Mouse (Mus musculus) activated CD4-positive, CD25-positive, alpha-beta regulatory T cell, adult 4 months (primary cell): ENCODE measurements around the gene Arl11. TPM values are rescaled to one million over a fixed set of nuclear protein-coding genes. Genes with fewer than 3 reads are reported as not detected.
"Not testable (repeated sequence)": the region's sequence is repeated elsewhere in the genome, so short reads cannot be mapped to it uniquely, and the experiment has no call there.

Experiments used
- ATAC-seq: one replicate; pipeline ENCODE4 v1.8.0; 2017
- polyA plus RNA-seq, 2 experiments: library from polyadenylated mRNA; unstranded; fragments of 100-300 nt; shearing (Covaris generic); gene quantifications; one replicate each; pipeline ENCODE4 v1.2.1; 2017

The Arl11 gene
- under 1 TPM; 0.60 to 0.65 TPM for polyA plus RNA-seq

DNA sequence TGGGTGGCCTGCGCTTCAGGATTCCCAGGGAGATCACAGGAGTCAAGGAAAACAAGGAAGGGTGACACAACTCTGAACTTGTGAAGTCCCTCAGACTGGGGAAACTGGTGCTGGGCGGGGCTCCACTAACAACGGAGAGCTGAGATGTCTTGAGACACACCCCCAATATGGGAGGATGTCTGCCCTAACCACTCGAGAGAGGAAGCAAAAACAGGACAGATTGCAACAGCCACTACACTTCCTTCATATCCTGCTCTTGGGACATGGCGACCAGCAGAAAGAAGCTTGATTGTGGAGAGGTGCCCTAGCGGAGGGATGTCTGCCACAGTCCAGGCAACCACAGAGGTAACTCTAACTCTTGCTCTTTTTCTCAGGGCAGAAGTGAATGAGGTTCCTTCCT is at the start of gene Arl11:
Arl11 (plus strand) TSS at position 161 of the 400 bp plus-strand sequence.
- ATAC-seq = peak; percentile 61

DNA sequence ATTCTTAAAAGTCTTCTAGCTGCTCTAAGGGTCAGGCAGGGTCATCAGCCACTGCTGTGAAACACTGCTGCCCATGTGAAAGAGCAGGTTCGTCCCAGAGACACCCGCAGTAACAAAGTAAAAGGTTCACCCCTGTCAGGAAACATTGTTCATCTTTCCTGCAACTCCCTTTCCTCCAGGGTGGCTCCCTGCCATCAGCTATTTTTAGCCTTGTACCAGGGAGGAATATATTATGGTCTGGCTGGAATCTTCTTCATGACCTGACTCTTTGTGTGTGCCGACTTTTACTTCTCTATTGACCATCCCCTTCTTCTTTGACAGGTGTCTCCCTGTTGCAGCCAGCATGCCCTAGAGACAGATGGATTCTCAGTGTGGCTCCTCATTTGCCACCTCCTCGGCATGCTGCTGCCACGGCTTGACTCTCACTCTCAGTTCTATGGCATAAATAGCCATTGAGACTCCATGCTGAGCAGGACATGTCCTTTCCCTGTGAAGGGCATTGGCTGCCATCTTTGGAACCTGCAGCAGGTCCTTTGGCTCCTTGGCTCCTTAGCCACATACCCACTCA is 41.6 kb upstream of the Arl11 start:
- ATAC-seq = no peak

DNA sequence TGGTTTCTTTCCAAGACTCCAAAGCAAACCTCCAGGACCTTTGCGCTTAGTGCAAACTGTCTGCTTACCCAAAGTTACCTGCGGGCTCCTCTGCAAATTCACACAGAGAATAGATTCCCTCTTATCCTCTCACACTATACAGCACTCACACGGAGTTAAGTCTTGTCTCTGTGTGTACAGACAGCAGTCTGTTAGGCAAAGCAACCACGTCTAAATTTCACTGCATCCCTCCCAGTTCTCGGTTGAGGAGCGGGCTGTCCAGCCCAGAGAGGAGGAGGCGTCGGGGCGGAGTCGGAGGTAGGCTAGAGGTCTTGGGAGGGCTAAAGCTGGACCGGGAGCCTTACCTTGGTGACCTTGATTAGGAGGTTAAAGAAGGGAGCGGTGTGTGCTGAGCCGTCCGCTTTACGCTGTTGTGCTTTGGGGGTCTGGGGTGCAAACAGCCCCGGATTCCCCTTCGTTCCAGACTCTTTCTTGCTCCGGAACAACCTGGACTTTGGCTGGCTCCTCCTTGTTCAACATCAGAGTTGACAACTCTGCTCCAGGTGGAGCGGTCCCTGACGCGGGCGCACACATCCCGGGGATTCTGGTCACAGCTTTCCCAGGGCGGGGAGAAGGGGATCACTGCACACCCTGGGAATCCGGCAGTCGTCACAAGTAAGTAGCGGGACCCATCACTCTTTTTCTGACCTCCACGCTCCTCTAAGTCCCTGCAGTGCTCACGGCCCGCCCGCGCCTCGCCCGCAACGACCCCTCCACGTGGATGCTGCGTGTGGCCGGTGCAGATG is 34.9 kb upstream of the Arl11 start:
- ATAC-seq = no peak

DNA sequence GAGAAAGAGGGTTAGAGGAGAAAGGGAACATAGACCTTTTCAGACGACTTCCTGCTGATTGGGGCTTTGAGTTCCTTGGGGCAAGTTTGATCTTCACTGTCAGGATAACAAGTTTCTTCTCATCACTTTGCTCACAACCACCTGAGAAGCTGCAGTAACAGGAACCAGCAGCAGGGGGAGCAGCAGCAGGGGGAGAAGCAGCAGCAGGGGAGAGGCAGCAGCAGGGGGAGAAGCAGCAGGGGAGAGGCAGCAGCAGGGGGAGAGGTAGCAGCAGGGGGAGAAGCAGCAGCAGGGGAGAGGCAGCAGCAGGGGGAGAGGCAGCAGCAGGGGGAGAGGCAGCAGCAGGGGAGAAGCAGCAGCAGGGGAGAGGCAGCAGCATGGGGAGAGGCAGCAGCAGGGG is 32.3 kb upstream of the Arl11 start:
- ATAC-seq = no peak

DNA sequence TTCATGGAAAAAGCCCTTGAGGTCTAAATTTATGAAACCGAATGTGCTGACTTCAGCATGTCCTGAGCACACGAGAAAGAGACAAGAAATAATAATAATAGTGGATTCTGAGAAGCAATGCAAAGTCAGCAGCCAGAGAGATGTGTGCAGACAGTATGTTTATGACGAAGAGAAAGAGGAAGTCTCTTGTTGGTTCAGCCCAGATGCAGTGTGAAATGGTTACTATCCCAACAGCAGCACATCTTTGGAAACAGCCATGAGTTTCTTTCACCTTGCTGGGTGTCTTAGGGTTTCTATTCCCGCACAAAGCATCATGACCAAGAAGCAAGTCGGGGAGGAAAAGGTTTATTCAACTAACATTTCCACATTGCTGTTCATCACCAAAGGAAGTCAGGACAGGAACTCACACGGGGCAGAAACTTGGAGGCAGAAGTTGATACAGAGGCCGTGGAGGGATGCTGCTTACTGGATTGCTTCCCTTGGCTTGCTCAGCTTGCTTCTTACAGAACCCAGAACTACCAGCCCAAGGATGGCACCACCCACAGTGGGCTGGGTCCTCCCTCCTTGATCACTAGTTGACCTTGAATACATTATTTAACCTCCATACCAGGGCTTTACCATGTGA is 30.8 kb upstream of the Arl11 start:
- ATAC-seq = no peak

DNA sequence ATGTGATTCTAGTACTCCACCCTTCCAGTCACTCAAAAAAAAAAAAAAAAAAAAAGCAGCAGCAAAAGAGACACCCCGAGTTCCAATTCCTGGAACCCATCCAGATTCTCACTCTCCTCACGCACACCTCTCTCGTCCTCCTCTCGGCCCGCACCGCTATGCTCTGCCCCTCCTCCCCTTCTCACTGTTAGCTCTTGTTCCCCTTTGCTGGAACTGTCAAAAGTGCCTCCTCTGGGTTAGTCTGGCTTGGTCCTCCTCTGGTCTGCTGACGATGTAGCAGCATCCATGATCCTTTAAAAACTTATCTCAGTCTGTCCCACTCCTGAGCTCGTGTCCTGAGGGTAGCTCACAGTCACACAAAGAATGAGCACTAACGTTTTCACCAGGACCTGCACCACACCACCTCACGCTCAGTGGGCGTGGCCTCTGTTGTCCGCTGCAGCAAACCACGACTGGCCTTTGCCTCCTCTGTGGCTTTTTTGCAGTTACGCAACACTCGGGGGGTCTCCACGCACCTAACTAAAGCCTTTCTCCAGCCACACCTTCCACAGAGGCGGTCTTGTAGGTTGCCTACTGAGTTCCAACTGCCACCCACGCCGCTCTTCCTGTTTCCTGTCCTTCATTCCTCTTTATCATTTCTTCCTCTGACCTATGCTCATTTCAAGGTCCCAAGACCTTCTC is 20.8 kb upstream of the Arl11 start:
- no peak for ATAC-seq

DNA sequence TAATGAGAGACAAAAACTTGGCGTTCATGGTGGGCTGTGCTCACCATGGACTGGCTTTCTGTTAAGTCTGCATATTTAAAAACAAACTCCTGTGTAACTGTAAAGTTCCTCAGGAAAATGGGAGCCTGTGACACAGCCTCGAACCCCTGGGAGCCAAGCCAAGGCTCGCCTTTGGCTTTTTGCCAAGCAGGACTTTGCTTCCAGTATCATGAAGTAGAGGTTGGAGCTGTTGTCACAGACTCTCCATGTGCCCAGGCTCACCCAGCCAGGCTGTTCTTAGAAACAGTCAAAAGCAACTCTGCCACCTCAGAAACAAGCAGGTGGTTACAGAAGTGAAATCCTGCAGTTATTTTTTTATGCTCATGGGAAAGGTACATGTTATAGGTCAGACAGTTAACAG is 18.9 kb upstream of the Arl11 start:
- no peak for ATAC-seq

DNA sequence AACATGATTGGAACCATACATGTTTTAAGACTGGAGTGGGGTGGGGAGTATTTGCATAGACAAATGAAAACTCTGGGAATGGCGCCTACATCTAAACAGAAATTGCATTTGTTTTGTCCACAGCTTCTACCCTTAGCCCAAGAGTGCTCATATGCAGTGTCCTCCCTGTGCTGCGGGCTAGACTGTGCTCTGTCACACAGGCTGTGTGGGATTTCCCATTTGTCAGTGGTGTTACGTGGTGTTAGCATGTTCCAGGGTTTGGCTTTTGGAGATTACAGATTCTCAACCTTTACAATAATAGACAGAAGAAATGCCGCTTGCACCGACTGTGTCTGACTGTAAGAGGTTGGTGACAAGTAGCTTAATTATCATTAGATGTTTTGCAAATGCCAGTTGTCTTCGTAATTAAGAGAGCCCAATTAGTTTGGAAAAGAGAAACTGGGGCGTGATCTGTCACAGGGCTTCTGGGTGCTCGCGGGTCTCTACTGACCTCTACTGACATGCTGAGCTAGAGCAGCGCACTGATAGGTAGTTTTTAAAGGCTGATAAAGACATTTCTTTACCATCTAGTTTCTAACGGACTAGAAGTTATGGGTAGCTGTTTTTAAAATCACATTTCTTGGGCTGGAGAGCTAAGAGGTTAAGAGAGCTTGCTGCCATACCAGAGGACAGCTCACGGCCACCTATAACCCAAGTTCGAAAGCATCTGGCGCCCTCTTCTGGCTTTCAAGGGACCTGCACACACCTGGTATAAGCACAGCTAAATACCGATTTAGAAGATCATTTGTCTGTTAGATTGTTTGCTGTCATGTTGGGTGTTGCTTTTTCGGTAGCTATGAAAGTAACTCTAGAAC is 15.4 kb upstream of the Arl11 start:
- ATAC-seq = peak; percentile 61

DNA sequence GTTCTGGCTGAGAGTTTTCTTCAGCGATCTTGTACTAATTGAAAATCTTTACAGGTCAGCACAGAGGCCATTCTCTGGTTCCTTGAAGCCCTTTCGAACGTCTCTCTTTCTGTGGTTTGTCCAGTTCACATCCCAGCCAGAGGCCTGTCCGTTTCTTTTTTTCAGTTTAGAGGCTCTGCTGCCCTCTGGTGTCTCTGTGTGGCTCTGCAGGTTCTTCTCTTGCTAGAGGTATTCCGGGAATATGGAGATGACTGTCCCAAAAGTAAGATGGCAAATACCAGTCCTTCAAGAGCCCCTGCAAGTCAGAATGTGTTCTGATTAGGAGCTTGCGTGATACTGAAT is 14.8 kb upstream of the Arl11 start:
- ATAC-seq = no peak

DNA sequence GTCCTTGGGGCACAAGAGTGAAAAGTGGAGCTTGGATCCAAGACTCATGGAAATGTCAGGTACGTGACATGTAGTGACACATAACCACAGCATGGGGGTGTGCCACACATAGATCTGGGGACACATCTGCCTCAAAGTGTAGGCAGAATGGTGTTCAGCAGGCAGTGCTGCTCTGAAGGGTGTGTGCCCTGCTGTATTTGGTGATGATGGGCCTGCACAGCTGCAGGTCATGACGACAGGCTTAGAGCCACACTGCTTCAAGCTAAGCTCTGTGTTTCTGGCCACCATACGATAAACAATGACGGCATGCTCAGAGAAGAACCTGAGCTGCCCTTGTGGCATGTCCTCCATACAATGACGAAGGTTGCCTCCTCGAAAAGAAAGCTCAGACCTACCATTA is 9.7 kb upstream of the Arl11 start:
- no peak for ATAC-seq

DNA sequence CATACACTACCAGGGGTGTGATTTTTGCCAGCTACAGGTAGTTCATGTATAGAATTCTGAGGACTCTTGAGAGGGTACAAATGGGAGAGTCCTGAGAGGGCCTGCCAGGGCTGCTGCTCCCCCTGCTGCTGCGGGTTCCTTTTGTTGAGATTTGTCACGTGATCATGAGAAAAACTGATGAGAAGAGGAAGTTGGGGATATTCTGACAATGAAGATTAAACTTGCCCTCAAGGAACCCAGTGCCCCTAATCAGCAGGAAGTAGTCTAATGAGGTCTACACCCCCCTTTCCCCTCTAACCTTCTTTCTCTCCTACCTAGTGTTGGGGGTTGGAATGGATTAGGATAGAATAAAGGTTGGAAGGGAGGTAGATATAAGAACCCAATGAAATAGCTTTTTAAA is 8.2 kb upstream of the Arl11 start:
- ATAC-seq = no peak

DNA sequence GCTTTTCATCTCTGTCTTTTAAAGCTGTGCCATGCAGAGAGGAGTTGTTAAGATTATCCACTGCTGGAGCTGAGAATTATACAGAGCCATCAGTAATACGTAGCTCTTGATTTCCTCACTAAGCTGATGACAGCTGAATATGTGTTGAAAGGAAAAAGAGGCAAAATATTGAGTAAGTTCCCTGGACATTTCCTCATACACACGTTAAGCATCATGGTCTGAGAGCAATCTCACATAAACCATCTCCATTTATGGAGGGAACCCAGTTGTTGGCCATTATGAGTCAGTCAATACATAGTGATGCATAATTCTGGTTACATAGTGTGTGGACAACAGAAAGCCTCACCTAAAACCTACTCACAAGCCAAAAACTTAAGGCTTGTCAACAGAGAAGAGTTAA is 7.1 kb upstream of the Arl11 start:
- no peak for ATAC-seq

DNA sequence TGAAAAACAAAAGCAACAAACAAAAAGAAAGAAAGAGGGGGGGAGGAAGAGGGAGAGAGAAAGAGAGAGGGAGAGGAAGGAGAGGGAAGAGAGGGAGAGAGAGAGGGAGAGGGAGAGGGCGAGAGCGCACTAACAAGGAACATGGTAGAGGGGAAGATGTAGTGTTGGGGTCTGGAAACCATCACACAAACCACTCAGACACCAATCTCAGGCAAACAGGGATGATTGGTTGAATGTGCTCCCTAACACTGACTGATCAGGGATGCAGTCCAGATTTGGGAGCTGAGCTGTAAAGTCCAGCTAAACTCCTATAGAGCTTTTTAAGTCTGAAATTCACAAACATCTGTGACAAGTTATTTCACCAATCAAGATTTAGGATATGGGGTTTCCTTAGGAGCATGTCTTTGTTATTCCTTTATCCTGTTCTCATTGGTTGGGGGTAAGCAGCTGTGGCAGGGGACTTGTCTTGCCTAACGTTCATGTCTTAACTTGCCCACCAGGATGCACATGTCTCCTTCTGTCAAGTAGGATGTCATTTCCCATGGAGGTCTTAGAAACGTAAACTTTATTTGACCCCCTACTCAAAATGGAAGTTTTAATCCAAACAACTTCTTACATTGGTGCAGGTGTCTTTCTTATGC is 5.5 kb upstream of the Arl11 start:
- ATAC-seq = no peak

DNA sequence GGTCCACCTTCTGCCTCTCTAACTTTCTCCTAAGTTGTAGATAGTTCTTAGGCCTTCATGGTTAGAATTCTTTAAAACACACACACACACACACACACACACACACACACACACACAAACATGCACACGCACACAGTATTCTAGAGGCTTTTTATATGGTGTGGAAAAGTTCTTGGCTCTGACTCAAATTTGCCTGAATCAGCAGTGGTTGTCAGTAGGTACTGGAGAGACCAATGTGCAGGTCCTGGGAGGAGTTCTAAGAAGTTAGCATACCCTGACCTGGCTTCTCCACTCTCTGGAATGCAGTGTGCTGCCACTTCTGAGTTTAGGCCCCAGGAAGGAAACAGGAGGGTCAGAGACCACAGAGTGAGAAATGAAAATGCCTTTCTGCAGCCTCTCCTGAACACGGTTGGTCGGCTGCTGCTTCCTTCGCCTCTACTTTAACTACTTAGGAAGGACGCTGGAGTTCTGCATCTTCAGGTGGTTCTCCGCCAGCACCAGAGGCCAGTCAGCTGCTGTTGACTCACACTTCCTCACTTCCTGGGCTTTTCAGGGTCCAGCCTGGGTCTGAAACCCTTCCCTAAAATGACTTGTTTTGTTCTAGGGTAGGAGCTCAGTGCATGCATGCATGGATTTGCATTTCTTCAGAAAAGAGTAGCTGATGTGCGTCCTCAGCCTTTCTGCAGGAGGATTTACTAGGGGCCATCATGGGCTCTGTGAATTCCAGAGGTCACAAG is 651 bp downstream of the Arl11 start:
- ATAC-seq = no peak

DNA sequence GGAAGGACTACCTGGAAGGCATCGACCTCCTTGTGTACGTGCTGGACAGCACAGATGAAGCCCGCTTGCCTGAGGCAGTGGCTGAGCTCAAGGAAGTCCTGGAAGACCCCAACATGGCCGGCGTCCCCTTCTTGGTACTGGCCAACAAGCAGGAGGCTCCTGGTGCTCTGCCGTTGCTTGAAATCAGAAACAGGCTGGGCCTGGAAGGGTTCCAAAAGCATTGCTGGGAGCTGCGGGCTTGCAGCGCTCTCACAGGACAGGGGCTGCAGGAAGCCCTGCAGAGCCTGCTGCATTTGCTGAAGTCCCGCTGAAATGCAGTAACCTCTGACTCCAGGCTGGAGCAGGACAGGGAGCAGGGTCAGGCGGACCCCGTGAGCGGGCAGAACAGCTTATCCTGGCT is 1.4 kb downstream of the Arl11 start:
- no peak for ATAC-seq

DNA sequence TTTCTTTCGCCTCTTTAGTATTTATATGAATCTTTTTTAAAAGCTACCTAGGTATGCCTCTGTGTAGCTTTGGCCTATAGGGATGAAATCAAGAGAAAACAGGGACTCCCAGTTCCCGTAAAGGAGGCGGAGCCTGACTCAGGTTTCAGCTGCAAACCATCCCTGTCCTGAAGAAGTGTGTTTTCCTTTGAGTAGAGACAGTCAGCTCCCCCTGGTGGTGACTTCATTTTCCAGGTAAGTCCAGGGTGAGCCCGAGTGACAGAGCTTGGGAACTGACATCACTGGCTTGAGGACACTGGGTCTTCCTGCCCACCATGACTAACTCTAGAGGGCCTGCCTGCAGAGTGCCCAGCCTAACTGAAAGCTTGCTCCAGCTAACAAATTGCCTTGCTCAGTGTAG is 7.3 kb downstream of the Arl11 start:
- no peak for ATAC-seq

DNA sequence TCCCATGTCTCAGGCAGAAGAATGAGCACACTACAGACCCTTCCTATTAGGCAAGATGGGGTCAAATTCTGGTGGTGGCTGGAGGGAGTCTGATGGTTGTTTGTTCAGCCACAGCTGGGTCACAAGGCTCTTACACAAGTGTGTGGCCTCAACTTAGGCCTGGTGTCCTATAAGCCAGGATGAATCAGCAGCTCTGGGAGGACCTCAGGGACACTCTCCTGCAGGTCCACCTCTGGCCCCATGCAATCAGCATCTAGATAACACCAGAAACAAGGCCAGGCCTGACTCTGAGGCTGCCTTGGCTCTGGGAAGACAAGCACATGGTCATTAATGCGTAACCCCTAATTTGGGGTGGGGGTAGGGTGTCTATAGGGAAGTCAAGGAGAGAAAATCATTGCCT is 11.2 kb downstream of the Arl11 start:
- ATAC-seq = no peak

DNA sequence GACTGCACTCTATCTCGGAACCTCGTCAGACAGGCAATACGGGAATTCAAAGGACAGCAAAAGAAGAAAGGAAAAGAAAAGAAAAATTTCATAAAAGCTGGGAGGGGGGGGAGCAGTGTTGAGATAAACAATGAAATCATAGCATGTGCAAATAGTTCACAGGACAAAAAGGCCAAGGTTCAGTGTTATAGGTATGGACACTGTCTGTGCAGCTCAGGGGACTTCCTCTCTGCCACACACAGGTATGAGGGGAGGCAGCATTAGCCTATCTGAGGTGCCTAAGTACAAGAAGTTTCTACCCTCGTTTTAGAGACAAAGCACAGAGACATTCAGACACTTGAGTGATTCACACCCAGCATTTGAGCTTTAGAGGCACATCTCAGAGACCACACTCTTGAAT is 11.6 kb downstream of the Arl11 start:
- ATAC-seq = no peak

DNA sequence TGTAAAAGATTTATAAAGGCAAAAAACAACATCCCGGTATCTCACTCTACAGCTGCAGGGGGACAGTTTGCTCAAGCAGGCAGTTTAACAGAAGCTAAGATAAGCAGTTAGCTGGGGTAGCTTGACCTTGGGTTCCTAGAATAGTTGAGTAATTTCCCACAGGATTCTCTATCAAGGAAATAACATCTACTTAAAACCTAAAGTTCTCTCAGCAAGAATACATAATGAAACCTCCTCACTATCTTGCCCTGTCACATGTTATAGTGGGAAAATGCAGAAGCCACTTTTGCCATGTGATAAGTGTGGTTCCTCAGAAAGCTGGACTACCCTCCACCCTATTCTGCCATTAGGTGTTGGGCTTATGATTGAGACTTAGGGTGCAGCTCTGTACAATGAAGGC is 13.2 kb downstream of the Arl11 start:
- no peak for ATAC-seq

DNA sequence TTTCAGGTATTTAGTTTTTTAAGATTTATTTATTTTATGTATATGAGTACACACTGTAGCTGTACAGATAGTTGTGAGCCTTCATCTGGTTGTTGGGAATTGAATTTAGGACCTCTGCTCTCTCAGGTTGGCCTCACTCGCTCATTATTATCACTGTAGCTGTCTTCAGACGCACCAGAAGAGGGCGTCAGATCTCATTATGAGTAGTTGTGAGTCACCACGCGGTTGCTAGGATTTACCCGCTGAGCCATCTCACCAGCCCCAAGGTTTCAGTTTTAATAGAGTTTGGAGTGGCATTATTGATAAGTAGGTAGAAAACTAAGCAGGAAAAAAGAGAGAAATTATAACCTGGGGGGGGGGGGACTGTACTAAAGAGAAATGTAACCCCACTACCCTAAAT is 17.5 kb downstream of the Arl11 start:
- ATAC-seq = not testable (repeated sequence)

DNA sequence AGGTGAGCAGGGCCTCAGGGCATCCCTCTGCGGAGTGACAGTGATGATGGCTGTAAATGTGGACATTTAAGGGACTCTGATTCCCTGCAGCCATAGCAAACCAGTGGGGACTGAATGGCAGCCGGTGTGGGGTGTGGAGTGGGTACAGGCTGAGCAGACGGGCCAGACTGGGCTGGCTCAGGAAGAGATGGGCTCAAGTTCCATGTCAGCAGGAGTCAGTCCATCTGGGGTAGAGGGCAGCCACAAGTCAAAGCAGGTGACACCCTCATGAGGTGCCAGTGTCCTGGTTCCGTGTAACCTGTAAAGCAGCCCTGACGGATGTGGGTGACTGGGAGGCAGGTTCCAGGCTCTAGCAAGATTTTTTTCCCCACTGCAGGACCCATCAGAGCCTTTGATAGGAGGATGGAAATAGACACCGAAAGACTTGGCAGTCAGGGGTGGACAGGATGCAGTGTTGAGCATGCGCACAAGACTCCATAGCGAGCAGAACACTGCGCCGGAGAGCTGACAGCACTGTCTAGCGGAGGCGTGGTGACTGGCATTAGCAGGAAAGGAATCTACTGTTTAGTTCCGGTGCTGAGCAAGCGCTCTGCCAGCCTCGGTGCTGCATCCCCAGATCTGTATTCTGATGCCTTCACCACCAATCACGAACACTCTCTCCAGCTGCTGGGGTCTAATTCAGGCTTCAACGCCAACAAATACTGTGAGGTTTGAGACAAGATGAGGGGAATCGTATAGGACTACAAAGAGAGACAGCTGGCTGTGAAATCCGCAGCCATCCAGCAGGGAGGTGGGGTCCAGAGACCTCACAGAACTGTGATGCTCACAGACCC is 18.3 kb downstream of the Arl11 start:
- peak; percentile 84 for ATAC-seq
